ENCODE assay signal across 11 mouse cellular contexts in genomic region chr9:101501706-101502465, GRCm38 (mm10).
DNase-seq lines count a peak whose midpoint lies in the region; ATAC-seq lines count a peak whose summit lies in the region.
"Had no signal": no experiment of that assay in that cellular context is flagged by ENCODE, and none has a peak within 500 bp of the region (broad histone marks: within the 10 kb centered on the region; RNA-seq: fewer than 3 reads in every experiment).

No protein-coding gene starts in this region.

- WGBS in forebrain, embryonic 13.5 days, result 73% methylated on average over 16 of the region's 16 CpGs
- WGBS in forebrain, embryonic 10.5 days, result 87% methylated on average over 16 of the region's 16 CpGs
- 66% methylated on average over 16 of the region's 16 CpGs for WGBS in midbrain, embryonic 15.5 days
- 91% methylated on average over 16 of the region's 16 CpGs for WGBS in midbrain, embryonic 10.5 days

- H3K9me3 ChIP-seq in forebrain, embryonic 13.5 days (replicated peaks), result no peaks in the 10 kb centered on the region
- no peaks in the 10 kb centered on the region for H3K9me3 ChIP-seq in forebrain, embryonic 10.5 days
- no peaks in the 10 kb centered on the region for H3K9me3 ChIP-seq in midbrain, embryonic 15.5 days
- no peaks in the 10 kb centered on the region for H3K9me3 ChIP-seq in midbrain, embryonic 10.5 days (replicated peaks)
- H3K9me3 ChIP-seq: stomach, embryonic 15.5 days had no signal

- no peak for ATAC-seq in forebrain, embryonic 13.5 days
- no peak for ATAC-seq in midbrain, embryonic 15.5 days (replicated peaks)
- ATAC-seq: activated CD4-positive, CD25-positive, alpha-beta regulatory T cell, adult 4 months had no signal

- H3K27me3 ChIP-seq in forebrain, embryonic 13.5 days, result no peaks in the 10 kb centered on the region
- no peaks in the 10 kb centered on the region for H3K27me3 ChIP-seq in forebrain, embryonic 10.5 days (ENCODE audit: poor library complexity, severe bottlenecking)
- H3K27me3 ChIP-seq in midbrain, embryonic 15.5 days (replicated peaks), result no peaks in the 10 kb centered on the region
- H3K27me3 ChIP-seq in midbrain, embryonic 10.5 days (ENCODE audit: low read depth, poor library complexity, severe bottlenecking), result no peaks in the 10 kb centered on the region
- H3K27me3 ChIP-seq: stomach, embryonic 15.5 days had no signal

- no peaks in the 10 kb centered on the region for H3K36me3 ChIP-seq in forebrain, embryonic 13.5 days (ENCODE audit: poor library complexity, severe bottlenecking)
- H3K36me3 ChIP-seq in forebrain, embryonic 10.5 days (replicated peaks), result no peaks in the 10 kb centered on the region
- H3K36me3 ChIP-seq in midbrain, embryonic 15.5 days (replicated peaks), result no peaks in the 10 kb centered on the region
- no peaks in the 10 kb centered on the region for H3K36me3 ChIP-seq in midbrain, embryonic 10.5 days
- H3K36me3 ChIP-seq: stomach, embryonic 15.5 days had no signal

- H3K9ac ChIP-seq in forebrain, embryonic 13.5 days, result no peak overlapping the region
- no peak overlapping the region for H3K9ac ChIP-seq in midbrain, embryonic 15.5 days
- H3K9ac ChIP-seq: stomach, embryonic 15.5 days had no signal

- H3K4me1 ChIP-seq in forebrain, embryonic 13.5 days, result no peaks in the 10 kb centered on the region
- H3K4me1 ChIP-seq in forebrain, embryonic 10.5 days, result peaks cover 5% of the 10 kb centered on the region; the same call in 1 of the 2 replicates
- H3K4me1 ChIP-seq in midbrain, embryonic 15.5 days, result no peaks in the 10 kb centered on the region
- H3K4me1 ChIP-seq in midbrain, embryonic 10.5 days, result 0 out of 2 replicates have a peak, but pooled peaks cover 2% of the 10 kb centered on the region
- H3K4me1 ChIP-seq: stomach, embryonic 15.5 days had no signal

- intact Hi-C loops in gastrocnemius, postnatal 36 days (cut with DNase I), result no loop called here

- no peak overlapping the region for H3K4me2 ChIP-seq in forebrain, embryonic 13.5 days
- H3K4me2 ChIP-seq in midbrain, embryonic 15.5 days, result no peak overlapping the region
- H3K4me2 ChIP-seq: stomach, embryonic 15.5 days had no signal

- H3K27ac ChIP-seq in forebrain, embryonic 13.5 days, result peak overlapping the region; percentile 20; the same call in 1 of the 2 replicates
- no peak overlapping the region for H3K27ac ChIP-seq in forebrain, embryonic 10.5 days
- H3K27ac ChIP-seq in midbrain, embryonic 15.5 days, result peak overlapping the region; percentile 17; the same call in 1 of the 2 replicates
- H3K27ac ChIP-seq in midbrain, embryonic 10.5 days (replicated peaks), result no peak overlapping the region
- H3K27ac ChIP-seq: stomach, embryonic 15.5 days had no signal

- no peak overlapping the region for H3K4me3 ChIP-seq in forebrain, embryonic 13.5 days
- no peak overlapping the region for H3K4me3 ChIP-seq in forebrain, embryonic 10.5 days
- no peak overlapping the region for H3K4me3 ChIP-seq in midbrain, embryonic 15.5 days
- no peak overlapping the region for H3K4me3 ChIP-seq in midbrain, embryonic 10.5 days
- H3K4me3 ChIP-seq: stomach, embryonic 15.5 days had no signal

- no peak for DNase-seq in forebrain, embryonic 10.5 days (ENCODE audit: extremely low spot score, low spot score)
- DNase-seq in midbrain, embryonic 10.5 days (ENCODE audit: low spot score), result no peak
- peak; percentile 68 for DNase-seq in layer of hippocampus, adult 9-11 months
- peak; percentile 29 to 31 for DNase-seq in right cerebral cortex, postnatal 10 days (ENCODE audit: low spot score in 2 of 2)
- DNase-seq in gastrocnemius, postnatal 36 days, result no peak
- no peak for DNase-seq in spleen, postnatal 10 days (ENCODE audit: low spot score in 2 of 2)
- DNase-seq: kidney, adult 2 months had no signal

Comparison
In these comparisons a context has a peak if more than half of its experiments do, and no peak if none do; other contexts are left out.
1. H3K27ac ChIP-seq: peak in forebrain, embryonic 13.5 days (single experiment) and midbrain, embryonic 15.5 days (single experiment); none in forebrain, embryonic 10.5 days (single experiment) and midbrain, embryonic 10.5 days (single experiment).
2. DNase-seq: peak in layer of hippocampus, adult 9-11 months (single experiment) and right cerebral cortex, postnatal 10 days (2 of 2); none in forebrain, embryonic 10.5 days (single experiment), midbrain, embryonic 10.5 days (single experiment), gastrocnemius, postnatal 36 days (0 of 2) and spleen, postnatal 10 days (0 of 2).